Mouse (Mus musculus) E14TG2a.4 (cell line): Measurements from ENCODE around the gene Ttll3.

ENCODE experiments used
- CTCF ChIP-seq: conservative IDR thresholded peaks from 2 replicates; pipeline ENCODE4 v1.5.1; 2014; ENCODE audit warnings: low read length
- NANOG ChIP-seq: IDR thresholded peaks from 2 replicates; pipeline ENCODE4 v1.6.1; 2014; ENCODE audit warnings: borderline replicate concordance, low read length, mixed read lengths

- TF ChIP-seq CTCF (no peak), NANOG (no peak)
Measured at GRCm38 (mm10) chr6:113418441-113419198, 29.6 kb downstream of the Ttll3 start.
